Mouse (Mus musculus) retina, postnatal 7 days (tissue): ENCODE measurements around the gene Cemip.

Source experiments
- DNase-seq: peaks from one replicate; pipeline ENCODE4 v3.0.0-alpha.2; 2012; ENCODE audit warnings: low read depth, low spot score

Gene Cemip

GRCm38 (mm10) chr7:83966047-83966818, 120.1 kb downstream of the Cemip start:
- no peak for DNase-seq

GRCm38 (mm10) chr7:83965181-83965580, 121.1 kb downstream of the Cemip start:
- no peak for DNase-seq

GRCm38 (mm10) chr7:83952511-83952910, 133.8 kb downstream of the Cemip start:
- DNase-seq, result no peak

- no peak for DNase-seq
These were observed 135.0 kb downstream of the Cemip start for GRCm38 (mm10) chr7:83951327-83951726.

- no peak for DNase-seq
These were observed 136.6 kb downstream of the Cemip start for GRCm38 (mm10) chr7:83949662-83950061.

GRCm38 (mm10) chr7:83948743-83949142, 137.6 kb downstream of the Cemip start:
- DNase-seq, result no peak

GRCm38 (mm10) chr7:83941701-83942101, 144.6 kb downstream of the Cemip start:
- no peak for DNase-seq

GRCm38 (mm10) chr7:83940136-83940535, 146.2 kb downstream of the Cemip start:
- no peak for DNase-seq

GRCm38 (mm10) chr7:83939017-83939721, 147.1 kb downstream of the Cemip start:
- DNase-seq, result no peak

- no peak for DNase-seq
These were observed 164.7 kb downstream of the Cemip start for GRCm38 (mm10) chr7:83921637-83922036.

- DNase-seq, result no peak
These were observed 166.1 kb downstream of the Cemip start for GRCm38 (mm10) chr7:83920241-83920640.

GRCm38 (mm10) chr7:83914566-83914965, 171.7 kb downstream of the Cemip start:
- peak; percentile 62 for DNase-seq

- DNase-seq, result no peak
These were observed 172.3 kb downstream of the Cemip start for GRCm38 (mm10) chr7:83913995-83914394.

- no peak for DNase-seq
These were observed 172.8 kb downstream of the Cemip start for GRCm38 (mm10) chr7:83913405-83913932.

GRCm38 (mm10) chr7:83911909-83912308, 174.4 kb downstream of the Cemip start:
- no peak for DNase-seq

GRCm38 (mm10) chr7:83904831-83905230, 181.5 kb downstream of the Cemip start:
- no peak for DNase-seq

GRCm38 (mm10) chr7:83902296-83903145, 183.8 kb downstream of the Cemip start:
- DNase-seq, result no peak

GRCm38 (mm10) chr7:83901425-83901824, 184.9 kb downstream of the Cemip start:
- DNase-seq, result no peak

- DNase-seq, result no peak
These were observed 185.8 kb downstream of the Cemip start for GRCm38 (mm10) chr7:83900519-83900918.

- no peak for DNase-seq
These were observed 188.0 kb downstream of the Cemip start for GRCm38 (mm10) chr7:83898267-83898666.

- no peak for DNase-seq
These were observed 190.1 kb downstream of the Cemip start for GRCm38 (mm10) chr7:83896077-83896740.
